Mouse (Mus musculus) ES-Bruce4 (cell line): Measurements from ENCODE around the gene Csnk1g2. TPM values are rescaled to one million over a fixed set of nuclear protein-coding genes. Genes with fewer than 3 reads are reported as not detected.
A peak's percentile ranks its signal among the peaks of the same experiment; 100 is the strongest.

Experiments
- H3K27ac ChIP-seq: 2 replicates; pipeline ENCODE4 v1.5.1; 2012; ENCODE audit warnings: low read length, inconsistent platforms; ENCODE audit not compliant: insufficient read depth
- H3K27me3 ChIP-seq: 2 replicates; pipeline ENCODE4 v1.6.1; 2012; ENCODE audit warnings: mild to moderate bottlenecking, low read length, inconsistent platforms; ENCODE audit not compliant: control insufficient read depth, poor library complexity, insufficient read depth, severe bottlenecking
- H3K36me3 ChIP-seq: 2 replicates; pipeline ENCODE4 v1.6.1; 2012; ENCODE audit warnings: inconsistent platforms, mild to moderate bottlenecking, low read length, moderate library complexity; ENCODE audit not compliant: control insufficient read depth, poor library complexity, insufficient read depth, severe bottlenecking
- H3K4me1 ChIP-seq: one replicate; pipeline ENCODE4 v1.8.1; 2011; ENCODE audit warnings: low read length; ENCODE audit not compliant: control insufficient read depth, insufficient read depth
- H3K4me3 ChIP-seq: 2 replicates; pipeline ENCODE4 v1.5.1; 2011; ENCODE audit warnings: low read depth, mild to moderate bottlenecking, low read length
- H3K9ac ChIP-seq: 2 replicates; pipeline ENCODE4 v1.6.1; 2012; ENCODE audit warnings: low read depth, mild to moderate bottlenecking, inconsistent platforms; ENCODE audit not compliant: poor library complexity, severe bottlenecking
- H3K9me3 ChIP-seq: replicated peaks from 2 replicates; pipeline ENCODE4 v1.6.1; 2012; ENCODE audit warnings: mild to moderate bottlenecking, low read length, inconsistent platforms; ENCODE audit not compliant: control insufficient read depth, poor library complexity, insufficient read depth, severe bottlenecking
- CTCF ChIP-seq: IDR thresholded peaks from one replicate; pipeline ENCODE4 v1.8.1; 2011; ENCODE audit warnings: low read depth, low read length
- EP300 ChIP-seq: IDR thresholded peaks from 2 replicates; pipeline ENCODE4 v1.6.1; 2011; ENCODE audit warnings: low read depth, low read length; ENCODE audit not compliant: insufficient read depth
- POLR2A ChIP-seq: IDR thresholded peaks from one replicate; pipeline ENCODE4 v1.8.1; 2011; ENCODE audit warnings: low read length; ENCODE audit not compliant: insufficient read depth
- polyA plus RNA-seq: library from polyadenylated mRNA; stranded (reverse); fragments of >200 nt; gene quantifications from 2 replicates; pipeline ENCODE4 v1.2.4, GENCODE M21; 2011; ENCODE audit warnings: low read depth; ENCODE audit not compliant: missing spikeins, insufficient read depth, insufficient read length

Csnk1g2 gene
- polyA plus RNA-seq, 1 experiment = 82.7 TPM

GRCm38 (mm10) chr10:80658194-80658840 lies 35.7 kb downstream of the Csnk1g2 start:
- H3K4me1 ChIP-seq = peaks cover 11% of the 10 kb centered on the region
- 0 out of 2 replicates have a peak overlapping the region, but pooled peaks have one; percentile 21 for H3K9ac ChIP-seq
- H3K9me3 ChIP-seq = no peaks in the 10 kb centered on the region
- peak overlapping the region; percentile 70 for H3K27ac ChIP-seq
- no peaks in the 10 kb centered on the region for H3K36me3 ChIP-seq
- TF ChIP-seq CTCF (no peak), POLR2A (no peak), EP300 (no peak)
- H3K27me3 ChIP-seq = no peaks in the 10 kb centered on the region
- H3K4me3 ChIP-seq = no peak overlapping the region

DNA sequence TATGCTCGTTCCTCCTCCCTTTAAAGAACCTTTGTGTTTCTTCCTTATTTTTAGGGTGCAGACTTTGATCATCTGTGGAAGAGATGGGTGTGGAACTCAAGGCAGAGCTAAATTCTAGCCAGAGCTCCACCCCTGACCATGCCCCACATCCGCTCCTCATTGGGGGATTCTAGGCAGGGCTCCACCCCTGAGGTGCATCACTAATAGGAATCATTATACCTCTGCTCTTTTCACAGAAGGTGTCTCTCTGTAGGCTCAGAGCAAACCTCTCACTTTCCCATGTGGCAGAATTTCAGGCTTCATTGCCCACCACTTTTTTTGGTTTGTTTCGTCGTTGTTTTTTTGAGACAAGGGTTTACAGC lies 36.2 kb downstream of the Csnk1g2 start:
- Histone ChIP-seq H3K9ac (peak overlapping the region; percentile 8), H3K27me3 (no peaks in the 10 kb centered on the region), H3K27ac (peak overlapping the region; percentile 70), H3K4me3 (no peak overlapping the region; the same call in 1 of the 2 replicates), H3K9me3 (no peaks in the 10 kb centered on the region), H3K4me1 (peaks cover 13% of the 10 kb centered on the region), H3K36me3 (no peaks in the 10 kb centered on the region)
- TF ChIP-seq CTCF = no peak
- no peak for TF ChIP-seq POLR2A
- no peak for TF ChIP-seq EP300

DNA sequence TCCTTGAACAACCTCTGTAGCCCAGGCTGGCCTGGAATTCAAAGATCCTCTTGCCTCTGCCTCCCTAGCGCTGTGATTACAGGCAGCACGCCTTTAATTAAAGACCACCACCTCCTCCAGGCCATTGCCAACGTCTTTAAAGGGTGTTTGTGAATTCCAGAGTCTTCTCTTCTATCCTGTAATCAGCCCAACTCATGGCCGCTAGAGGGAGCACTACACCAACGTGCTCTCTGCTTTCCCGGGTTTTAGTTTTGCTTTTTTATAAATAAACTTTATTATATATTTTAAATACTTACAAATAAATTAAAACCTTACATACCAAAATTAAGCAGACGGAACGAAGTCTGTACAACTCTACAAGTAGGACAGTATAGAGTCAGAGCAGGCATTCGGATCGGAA lies 36.6 kb downstream of the Csnk1g2 start:
- Histone ChIP-seq H3K9me3 (no peaks in the 10 kb centered on the region), H3K4me1 (peaks cover 16% of the 10 kb centered on the region), H3K9ac (peak overlapping the region; percentile 8), H3K36me3 (no peaks in the 10 kb centered on the region), H3K27ac (peak overlapping the region; percentile 70), H3K27me3 (no peaks in the 10 kb centered on the region), H3K4me3 (no peak overlapping the region; the same call in 1 of the 2 replicates)
- TF ChIP-seq CTCF = peak; percentile 63
- no peak for TF ChIP-seq EP300
- TF ChIP-seq POLR2A = no peak

DNA sequence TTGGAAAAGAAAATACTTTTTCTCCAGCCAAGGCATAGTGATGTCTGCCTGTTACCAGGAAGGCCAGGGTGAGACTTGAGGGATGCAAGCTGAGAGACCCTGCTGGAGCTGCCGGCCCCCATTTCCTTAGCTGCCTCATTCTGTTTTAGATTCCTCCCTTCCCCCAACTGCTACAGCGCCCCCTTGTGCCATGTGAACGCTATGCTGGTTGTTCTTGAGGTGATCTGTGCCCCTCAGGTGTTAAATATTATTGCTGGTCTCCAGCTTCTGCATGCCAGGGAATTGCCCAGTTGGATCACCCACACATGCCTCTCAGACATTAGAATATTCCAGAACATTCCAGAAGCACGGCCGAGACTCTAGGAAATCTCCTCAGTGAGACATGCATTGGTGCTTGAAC lies 38.5 kb downstream of the Csnk1g2 start:
- no peaks in the 10 kb centered on the region for H3K27me3 ChIP-seq
- H3K9ac ChIP-seq = no peak overlapping the region
- H3K36me3 ChIP-seq = no peaks in the 10 kb centered on the region
- H3K27ac ChIP-seq = no peak overlapping the region
- H3K4me1 ChIP-seq = peaks cover 12% of the 10 kb centered on the region
- TF ChIP-seq CTCF = peak; percentile 81
- TF ChIP-seq POLR2A = no peak
- no peak for TF ChIP-seq EP300
- no peak overlapping the region for H3K4me3 ChIP-seq
- H3K9me3 ChIP-seq = no peaks in the 10 kb centered on the region

DNA sequence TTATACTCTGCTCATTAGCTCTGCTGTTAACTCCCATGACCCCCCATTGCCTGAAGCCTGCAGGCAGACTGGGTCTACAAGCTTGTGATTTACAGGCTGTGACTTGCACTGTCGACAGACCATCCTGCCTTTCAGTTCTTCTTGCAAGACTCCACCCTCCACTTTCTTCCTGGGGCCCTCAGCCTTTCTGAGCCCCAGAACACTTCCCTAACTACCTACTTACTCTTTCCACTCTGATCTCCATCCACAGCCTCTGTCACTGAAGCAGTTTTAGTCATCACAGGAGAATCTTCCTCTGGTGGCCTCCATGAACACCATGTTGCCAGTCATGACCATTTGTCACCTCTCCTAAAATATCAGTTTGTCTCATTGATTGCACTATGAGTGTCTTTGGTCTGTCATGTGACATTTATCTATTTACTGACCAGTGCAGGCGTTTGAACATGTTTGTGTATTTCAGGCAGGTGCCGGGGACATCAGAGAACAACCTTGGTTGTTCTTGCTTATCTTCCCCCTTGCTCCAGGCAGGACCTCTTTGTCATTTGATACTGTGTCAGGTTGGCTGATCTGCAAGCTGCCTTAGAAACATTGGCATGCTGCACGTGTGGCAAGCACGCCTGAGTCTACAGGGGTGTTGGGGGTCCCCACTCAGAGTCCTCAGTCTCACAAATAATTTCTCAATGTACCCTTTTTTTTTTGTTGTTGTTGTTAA lies 41.0 kb downstream of the Csnk1g2 start:
- peaks cover 11% of the 10 kb centered on the region for H3K36me3 ChIP-seq
- H3K4me1 ChIP-seq = peaks cover 6% of the 10 kb centered on the region

More for the DNA sequence above, 41.0 kb downstream of the Csnk1g2 start:
- H3K4me3 ChIP-seq = no peak overlapping the region
- no peaks in the 10 kb centered on the region for H3K27me3 ChIP-seq
- peak overlapping the region; percentile 23 for H3K27ac ChIP-seq
- TF ChIP-seq POLR2A (no peak), EP300 (no peak), CTCF (no peak)
- 0 out of 2 replicates have a peak overlapping the region, but pooled peaks have one; percentile 35 for H3K9ac ChIP-seq
- H3K9me3 ChIP-seq = no peaks in the 10 kb centered on the region
